Mouse (Mus musculus) limb, embryonic 11.5 days (tissue): ENCODE data around the gene Neurl1a. TPM values are rescaled to one million over a fixed set of nuclear protein-coding genes. Genes with fewer than 3 reads are reported as not detected.
A peak's percentile ranks its signal among the peaks of the same experiment; 100 is the strongest.

ENCODE experiments used
- ATAC-seq: fragments of 200-750 bp; cut with Nextera tagmentation; 2 replicates; pipeline ENCODE4 v1.8.0; 2017; ENCODE audit warnings: low read depth; ENCODE audit not compliant: insufficient number of reproducible peaks, low FRiP score, low TSS enrichment
- DNase-seq: peaks from one replicate; pipeline ENCODE4 v3.0.0-alpha.2; 2015; ENCODE audit warnings: low spot score
- H3K27ac ChIP-seq: fragments of 300-500 bp; sonication (generic); replicated peaks from 2 replicates; pipeline ENCODE4 v1.5.1; 2014; ENCODE audit warnings: low read depth, mild to moderate bottlenecking, low read length
- H3K27me3 ChIP-seq: fragments of 300-500 bp; sonication (generic); 2 replicates; pipeline ENCODE4 v1.6.1; 2014; ENCODE audit warnings: mild to moderate bottlenecking, low read length, mixed read lengths; ENCODE audit not compliant: control insufficient read depth, insufficient read depth
- H3K36me3 ChIP-seq: fragments of 300-500 bp; sonication (generic); 2 replicates; pipeline ENCODE4 v1.6.1; 2014; ENCODE audit warnings: mild to moderate bottlenecking, low read length, moderate library complexity, mixed read lengths; ENCODE audit not compliant: control insufficient read depth, insufficient read depth
- H3K4me1 ChIP-seq: fragments of 300-500 bp; sonication (generic); 2 replicates; pipeline ENCODE4 v1.6.1; 2014; ENCODE audit warnings: low read length, mixed read lengths; ENCODE audit not compliant: control insufficient read depth, insufficient read depth
- H3K4me2 ChIP-seq: fragments of 300-500 bp; sonication (generic); 2 replicates; pipeline ENCODE4 v1.6.1; 2014; ENCODE audit warnings: low read depth, mild to moderate bottlenecking, moderate library complexity; ENCODE audit not compliant: severe bottlenecking
- H3K4me3 ChIP-seq: fragments of 300-500 bp; sonication (generic); 2 replicates; pipeline ENCODE4 v1.5.1; 2014; ENCODE audit warnings: low read depth, low read length
- H3K9ac ChIP-seq: fragments of 300-500 bp; sonication (generic); 2 replicates; pipeline ENCODE4 v1.6.1; 2014; ENCODE audit warnings: mild to moderate bottlenecking, low read length
- H3K9me3 ChIP-seq: fragments of 300-500 bp; sonication (generic); 2 replicates; pipeline ENCODE4 v1.6.1; 2016; ENCODE audit warnings: low read length; ENCODE audit not compliant: control insufficient read depth
- WGBS: fragments of 180-500 bp; shearing (Covaris S2); extraction: QIAGEN DNeasy Blood & Tissue Kit; methylation state at CpG from one replicate; pipeline ENCODE4 v1.1.7; 2014; 5-methylcytosine and 5-hydroxymethylcytosine counted together
- polyA plus RNA-seq: library from polyadenylated mRNA; unstranded; fragments of >200 nt; fragmentation: Nextera tagmentation; extraction: Ambion mirVana; gene quantifications from 2 replicates; pipeline ENCODE4 v1.2.1, GENCODE M21; 2014

Gene Neurl1a
- polyA plus RNA-seq, 1 experiment from 2014 or later, result 5.0 TPM

DNA sequence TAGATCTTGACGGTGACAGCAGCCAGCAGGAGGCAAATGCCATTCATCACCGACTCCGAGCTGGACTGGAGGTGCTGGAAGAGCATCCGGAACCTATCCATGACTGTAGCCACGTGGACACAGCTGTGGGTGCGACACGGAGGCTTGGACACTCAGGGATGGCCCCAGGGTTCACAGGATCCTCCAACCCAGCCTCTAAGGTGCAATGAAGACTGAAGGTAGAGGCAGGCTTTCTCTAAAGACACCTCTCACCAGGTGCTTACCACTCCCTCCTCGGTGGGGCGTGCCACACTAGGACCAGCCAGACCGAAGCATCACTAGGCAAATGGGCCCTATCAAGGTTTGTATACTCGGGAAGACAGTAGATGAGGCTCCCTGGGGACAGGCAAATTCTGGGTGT is 21.0 kb upstream of the Neurl1a start, which contains the start of gene Calhm3:
Gene Calhm3, minus strand, starts transcription at position 101 of the 400 bp plus-strand sequence.
- no peaks in the 10 kb centered on the region for H3K36me3 ChIP-seq
- ATAC-seq (no peak), DNase-seq (no peak)
- H3K4me2 ChIP-seq, result no peak within 1 kb of the TSS
- no peaks in the 10 kb centered on the region for H3K4me1 ChIP-seq
- 82% methylated on average over 11 of the region's 11 CpGs for WGBS
- H3K4me3 ChIP-seq, result no peak within 1 kb of the TSS
- no peaks in the 10 kb centered on the region for H3K9me3 ChIP-seq
- H3K27me3 ChIP-seq, result no peaks in the 10 kb centered on the region
- no peak within 1 kb of the TSS for H3K9ac ChIP-seq
- H3K27ac ChIP-seq, result no peak within 1 kb of the TSS

DNA sequence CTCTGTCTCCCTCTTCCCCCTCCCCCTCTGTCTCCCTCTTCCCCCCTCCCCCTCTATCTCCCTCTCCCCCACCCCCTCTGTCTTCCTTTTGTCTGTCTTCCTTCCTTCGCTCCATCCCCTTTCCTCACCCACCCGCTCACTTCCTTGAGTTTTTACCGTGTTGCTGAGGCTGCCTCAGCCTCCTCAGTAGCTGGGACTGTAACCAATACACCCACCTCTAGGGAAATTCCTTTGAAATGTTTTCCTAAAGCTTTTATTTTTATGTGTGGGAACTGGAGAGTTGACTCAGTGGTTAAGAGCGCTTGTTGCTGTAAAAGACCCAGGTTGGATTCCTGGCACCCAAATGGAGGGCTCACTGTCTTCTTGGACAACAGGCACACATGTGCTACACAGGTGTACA is 17.0 kb upstream of the Neurl1a start:
- 60% methylated on average over 3 of the region's 4 CpGs for WGBS
- 0 out of 2 replicates have a peak, but pooled peaks cover 2% of the 10 kb centered on the region for H3K4me1 ChIP-seq
- H3K4me2 ChIP-seq, result no peak overlapping the region
- H3K36me3 ChIP-seq, result no peaks in the 10 kb centered on the region
- no peaks in the 10 kb centered on the region for H3K27me3 ChIP-seq
- H3K9ac ChIP-seq, result no peak overlapping the region
- no peak for DNase-seq
- no peak for ATAC-seq
- H3K27ac ChIP-seq, result no peak overlapping the region
- H3K4me3 ChIP-seq, result no peak overlapping the region
- no peaks in the 10 kb centered on the region for H3K9me3 ChIP-seq

DNA sequence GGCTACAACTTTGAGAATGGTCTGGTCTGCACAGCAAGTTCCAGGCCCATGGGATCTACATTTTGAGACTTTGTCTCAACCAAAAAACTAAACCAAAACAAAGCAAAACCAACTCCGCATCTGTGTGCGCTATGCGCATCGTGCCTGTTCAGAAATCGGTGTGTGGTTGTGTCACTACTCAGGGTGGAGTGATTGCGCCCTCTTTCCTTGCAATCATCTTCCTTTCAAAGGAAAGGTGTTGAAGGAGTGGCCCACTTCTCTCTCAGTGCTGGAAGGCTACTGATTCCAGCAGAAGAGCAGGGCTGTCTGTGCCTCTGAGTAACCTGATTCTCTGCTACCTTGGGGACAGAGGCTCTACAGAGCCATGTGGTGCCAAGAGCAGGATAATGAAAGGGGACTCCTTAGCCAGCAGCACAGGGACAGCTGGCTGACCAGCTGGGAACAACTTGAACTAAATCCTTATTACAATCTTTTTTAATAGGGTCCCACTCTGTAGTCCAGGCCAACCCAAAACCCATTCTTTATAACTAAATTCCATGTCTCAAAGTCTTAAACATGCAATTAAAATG is 15.4 kb upstream of the Neurl1a start:
- Histone ChIP-seq H3K27ac (no peak overlapping the region), H3K4me2 (no peak overlapping the region), H3K4me3 (no peak overlapping the region), H3K9ac (no peak overlapping the region), H3K27me3 (no peaks in the 10 kb centered on the region), H3K9me3 (no peaks in the 10 kb centered on the region), H3K36me3 (no peaks in the 10 kb centered on the region), H3K4me1 (0 out of 2 replicates have a peak, but pooled peaks cover 2% of the 10 kb centered on the region)
- WGBS, result 91% methylated on average over 6 of the region's 6 CpGs
- no peak for ATAC-seq
- no peak for DNase-seq

DNA sequence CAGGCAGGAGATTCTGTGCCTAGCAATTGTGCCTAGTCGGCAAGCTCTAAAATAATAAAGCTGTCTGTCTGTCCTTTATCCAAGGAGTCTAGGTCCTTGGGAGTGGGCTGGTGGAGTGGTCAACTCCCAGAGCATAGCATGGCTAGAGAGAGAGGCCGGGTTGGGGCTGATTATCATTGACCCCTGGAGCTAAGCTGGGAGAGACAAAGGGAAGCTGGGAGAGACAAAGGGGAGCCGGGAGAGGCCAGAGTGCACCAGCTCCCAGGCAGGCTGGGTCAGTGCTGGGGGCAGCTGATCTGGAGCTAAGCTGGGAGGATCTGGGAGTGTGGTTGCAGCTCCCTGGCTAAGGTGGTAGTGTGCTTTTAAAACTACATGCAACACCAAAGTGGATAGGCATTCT is 11.9 kb upstream of the Neurl1a start:
- no peak overlapping the region for H3K4me2 ChIP-seq
- H3K27ac ChIP-seq, result no peak overlapping the region
- no peaks in the 10 kb centered on the region for H3K9me3 ChIP-seq
- no peaks in the 10 kb centered on the region for H3K27me3 ChIP-seq
- H3K4me3 ChIP-seq, result no peak overlapping the region
- no peaks in the 10 kb centered on the region for H3K36me3 ChIP-seq
- DNase-seq, result no peak
- WGBS, result 38% methylated on average over 3 of the region's 3 CpGs
- 0 out of 2 replicates have a peak, but pooled peaks cover 2% of the 10 kb centered on the region for H3K4me1 ChIP-seq
- H3K9ac ChIP-seq, result no peak overlapping the region
- no peak for ATAC-seq

DNA sequence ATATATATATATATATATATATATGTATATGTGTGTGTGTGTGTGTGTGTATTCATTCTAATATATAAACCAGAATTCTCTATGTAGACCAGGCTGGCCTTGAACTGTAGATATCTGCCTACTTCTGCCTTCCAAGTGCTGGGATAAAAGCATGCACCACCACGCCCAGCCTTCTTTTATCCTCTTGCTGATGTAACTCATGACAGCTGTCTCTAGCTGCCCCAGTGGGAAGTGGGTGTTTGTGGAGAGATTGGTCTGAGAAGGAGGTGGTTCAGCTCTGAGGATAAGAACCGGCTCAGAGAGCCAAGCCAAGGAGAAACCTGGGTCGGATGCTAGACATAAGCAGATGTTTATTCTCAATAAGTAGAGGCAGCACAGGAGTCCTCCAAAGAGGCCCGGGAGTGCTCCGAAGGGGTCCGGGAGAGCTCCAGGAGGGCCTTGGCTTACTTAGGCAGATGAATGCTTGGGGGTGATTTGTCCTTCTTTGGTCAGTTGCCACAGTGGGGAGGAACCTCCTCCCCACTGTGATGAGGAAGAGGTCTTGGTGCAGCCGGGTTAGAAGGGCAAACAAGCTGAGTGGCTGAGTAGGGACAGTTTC is 10.9 kb upstream of the Neurl1a start:
- no peak overlapping the region for H3K27ac ChIP-seq
- no peaks in the 10 kb centered on the region for H3K36me3 ChIP-seq
- H3K27me3 ChIP-seq, result no peaks in the 10 kb centered on the region
- H3K4me3 ChIP-seq, result no peak overlapping the region
- 0 out of 2 replicates have a peak, but pooled peaks cover 2% of the 10 kb centered on the region for H3K4me1 ChIP-seq
- H3K4me2 ChIP-seq, result no peak overlapping the region
- ATAC-seq (no peak), DNase-seq (no peak)
- H3K9me3 ChIP-seq, result no peaks in the 10 kb centered on the region
- no peak overlapping the region for H3K9ac ChIP-seq
- WGBS, result 69% methylated on average over 7 of the region's 7 CpGs

DNA sequence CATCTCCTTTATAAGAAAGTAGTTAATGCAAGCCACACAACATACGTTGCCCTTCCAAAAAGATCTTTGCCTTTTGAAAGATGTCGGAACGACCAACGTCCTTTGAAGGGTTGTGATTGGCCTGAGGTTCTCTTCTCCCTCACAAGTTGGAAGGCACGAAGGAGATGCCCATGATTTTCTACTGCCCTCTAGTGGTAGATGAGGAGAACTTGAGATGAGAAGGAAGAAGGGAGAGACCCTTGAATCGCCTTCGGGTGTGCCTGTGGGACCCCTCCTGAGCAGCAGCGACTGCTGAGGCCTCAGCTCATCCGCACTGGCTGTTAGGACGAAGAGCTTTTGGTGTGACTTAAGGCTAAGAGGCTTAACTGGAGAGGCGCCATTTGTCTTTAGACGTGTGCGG is 10.4 kb upstream of the Neurl1a start:
- H3K4me3 ChIP-seq, result no peak overlapping the region
- DNase-seq, result peak; percentile 44
- no peak overlapping the region for H3K4me2 ChIP-seq
- no peak overlapping the region for H3K27ac ChIP-seq
- no peaks in the 10 kb centered on the region for H3K27me3 ChIP-seq
- no peak overlapping the region for H3K9ac ChIP-seq
- H3K9me3 ChIP-seq, result no peaks in the 10 kb centered on the region
- H3K4me1 ChIP-seq, result 0 out of 2 replicates have a peak, but pooled peaks cover 1% of the 10 kb centered on the region
- H3K36me3 ChIP-seq, result no peaks in the 10 kb centered on the region
- WGBS, result 11% methylated on average over 13 of the region's 13 CpGs
- no peak; the same call in 1 of the 2 replicates for ATAC-seq

DNA sequence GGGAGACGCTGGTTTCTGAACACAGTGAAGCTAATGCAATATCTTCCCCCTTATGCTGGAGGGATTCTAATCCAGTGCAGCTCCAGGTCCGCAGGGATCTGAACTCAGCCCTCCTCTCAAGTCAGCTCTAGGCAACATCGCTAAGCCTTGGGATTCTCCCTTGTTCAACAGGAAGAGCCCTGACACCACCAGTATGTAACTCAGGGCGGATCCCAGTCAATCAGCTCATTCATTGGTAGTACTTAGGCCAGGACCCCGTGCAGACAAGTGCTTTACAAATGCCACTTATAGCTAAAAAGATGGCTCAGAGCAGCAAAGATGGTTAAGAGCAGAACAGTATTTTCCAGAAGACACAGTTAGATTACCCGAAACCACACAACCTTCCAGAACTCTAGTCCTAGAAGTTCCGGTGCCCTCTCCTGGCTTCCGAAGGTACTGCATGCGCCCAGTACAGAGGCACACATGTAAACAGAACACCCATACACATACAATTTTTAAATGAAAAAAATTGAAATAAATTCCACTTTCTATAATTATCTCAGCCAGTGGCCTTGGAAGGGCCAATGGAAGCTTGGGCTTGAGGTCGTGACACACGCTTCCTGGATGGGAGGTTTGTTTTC is 9.7 kb upstream of the Neurl1a start:
- Histone ChIP-seq H3K27me3 (no peaks in the 10 kb centered on the region), H3K36me3 (no peaks in the 10 kb centered on the region), H3K27ac (no peak overlapping the region), H3K4me3 (no peak overlapping the region), H3K9ac (no peak overlapping the region), H3K4me1 (no peaks in the 10 kb centered on the region), H3K9me3 (no peaks in the 10 kb centered on the region), H3K4me2 (no peak overlapping the region)
- DNase-seq (peak; percentile 91), ATAC-seq (no peak)
- WGBS, result 22% methylated on average over 11 of the region's 11 CpGs

DNA sequence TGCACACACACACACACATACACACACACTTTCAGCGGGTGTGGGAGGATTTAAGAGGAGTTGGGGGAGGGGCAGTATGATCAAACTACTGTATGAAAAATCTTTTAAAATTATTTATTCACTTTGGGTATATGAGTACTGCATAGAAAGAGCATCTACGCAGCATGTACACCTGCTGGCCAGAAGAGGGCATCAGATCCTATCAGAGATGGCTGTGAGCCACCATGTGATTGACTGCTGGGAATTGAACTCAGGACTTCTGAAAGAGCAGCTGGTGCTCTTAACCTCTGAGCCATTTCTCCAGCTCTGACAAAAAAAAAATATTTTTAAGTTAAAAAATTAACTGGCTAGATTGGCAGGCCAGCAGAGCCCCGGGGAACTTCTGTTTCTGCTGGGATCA is 4.1 kb upstream of the Neurl1a start:
- Histone ChIP-seq H3K4me1 (peaks cover 4% of the 10 kb centered on the region; the same call in 1 of the 2 replicates), H3K36me3 (no peaks in the 10 kb centered on the region), H3K27ac (no peak overlapping the region), H3K4me2 (no peak overlapping the region), H3K27me3 (peaks cover 6% of the 10 kb centered on the region), H3K9me3 (no peaks in the 10 kb centered on the region), H3K4me3 (no peak overlapping the region), H3K9ac (no peak overlapping the region)
- ATAC-seq, result no peak
- no peak for DNase-seq
- 58% methylated on average over 3 of the region's 3 CpGs for WGBS
